Mouse (Mus musculus) olfactory bulb, adult 2 months (tissue): ENCODE results near the gene Nfasc. TPM values are rescaled to one million over a fixed set of nuclear protein-coding genes. Genes with fewer than 3 reads are reported as not detected.

Experiments
- H3K27ac ChIP-seq: fragments of 200-500 bp; 2 replicates; pipeline ENCODE4 v1.5.1; 2012; ENCODE audit warnings: low read depth, low read length; ENCODE audit not compliant: insufficient read depth
- H3K4me1 ChIP-seq: fragments of 200-500 bp; 2 replicates; pipeline ENCODE4 v1.6.1; 2012; ENCODE audit warnings: low read length; ENCODE audit not compliant: control insufficient read depth, insufficient read depth
- H3K4me3 ChIP-seq: fragments of 200-500 bp; 2 replicates; pipeline ENCODE4 v1.5.1; 2012; ENCODE audit warnings: mild to moderate bottlenecking, low read depth, low read length, moderate library complexity; ENCODE audit not compliant: insufficient read depth
- CTCF ChIP-seq: fragments of 200-500 bp; IDR thresholded peaks from 2 replicates; pipeline ENCODE4 v1.5.1; 2012; ENCODE audit warnings: low read depth, mild to moderate bottlenecking, low read length, moderate library complexity; ENCODE audit not compliant: insufficient read depth
- POLR2A ChIP-seq: fragments of 200-500 bp; IDR thresholded peaks from 2 replicates; pipeline ENCODE4 v1.6.1; 2012; ENCODE audit warnings: mild to moderate bottlenecking, low read depth, low read length, moderate library complexity; ENCODE audit not compliant: insufficient read depth
- WGBS: fragments of 180-500 bp; shearing (Covaris S2); methylation state at CpG from one replicate; pipeline ENCODE4 v1.1.7; 2018; 5-methylcytosine and 5-hydroxymethylcytosine counted together
- polyA plus RNA-seq: library from polyadenylated mRNA; stranded (reverse); fragments of >200 nt; gene quantifications from 2 replicates; pipeline ENCODE4 v1.2.4, GENCODE M21; 2012; ENCODE audit warnings: low replicate concordance; ENCODE audit not compliant: missing spikeins, insufficient read depth, insufficient read length

The Nfasc gene
- polyA plus RNA-seq, 1 experiment: 87.2 TPM

DNA sequence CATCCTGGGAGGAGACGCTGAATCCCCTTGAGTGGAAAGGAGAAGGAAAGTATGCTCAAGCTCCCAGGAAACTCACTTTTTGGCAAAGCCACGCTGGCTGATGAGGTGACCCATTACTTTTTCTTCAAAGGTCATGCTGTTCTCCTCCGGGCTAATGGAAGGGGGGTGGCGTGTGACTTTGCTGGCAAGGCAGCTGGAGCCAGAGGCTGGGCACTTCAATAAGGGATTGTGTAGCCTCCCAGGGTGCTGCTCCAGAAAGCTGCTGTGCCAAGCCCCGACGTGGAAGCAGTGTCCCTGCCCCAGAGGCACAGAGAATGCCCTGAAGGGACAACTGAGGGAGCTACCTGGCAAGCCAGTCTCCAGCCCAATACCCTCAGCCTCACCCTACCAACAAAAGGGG, 101.3 kb downstream of the Nfasc start:
- H3K27ac ChIP-seq: peak overlapping the region; percentile 20; the same call in 1 of the 2 replicates
- 47% methylated on average over 6 of the region's 6 CpGs for WGBS
- no peak overlapping the region for H3K4me3 ChIP-seq
- H3K4me1 ChIP-seq: peaks cover 55% of the 10 kb centered on the region
- TF ChIP-seq CTCF (no peak), POLR2A (no peak)

DNA sequence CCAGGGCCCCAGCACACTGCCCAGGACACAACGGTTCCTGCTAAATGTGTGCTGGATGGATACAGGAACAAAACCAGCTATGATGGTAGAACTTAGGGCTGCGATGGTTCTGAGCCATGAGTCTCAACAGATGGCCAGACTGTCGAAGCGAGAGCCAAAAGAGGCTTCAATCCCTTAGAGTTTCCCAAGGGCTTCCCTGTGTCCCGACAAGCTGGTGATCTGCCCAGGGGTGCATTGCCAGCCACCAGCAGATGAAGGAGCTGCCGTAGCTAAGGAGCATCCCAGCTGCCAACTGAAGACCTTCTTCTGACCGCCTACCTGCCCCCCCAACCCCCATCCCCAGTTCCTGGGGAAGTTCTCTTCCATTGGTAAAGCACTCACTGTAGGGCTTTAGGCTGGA, 104.3 kb downstream of the Nfasc start:
- H3K4me3 ChIP-seq: no peak overlapping the region
- no peak for TF ChIP-seq CTCF
- no peak for TF ChIP-seq POLR2A
- 87% methylated on average over 7 of the region's 7 CpGs for WGBS
- peaks cover 51% of the 10 kb centered on the region for H3K4me1 ChIP-seq
- H3K27ac ChIP-seq: no peak overlapping the region

DNA sequence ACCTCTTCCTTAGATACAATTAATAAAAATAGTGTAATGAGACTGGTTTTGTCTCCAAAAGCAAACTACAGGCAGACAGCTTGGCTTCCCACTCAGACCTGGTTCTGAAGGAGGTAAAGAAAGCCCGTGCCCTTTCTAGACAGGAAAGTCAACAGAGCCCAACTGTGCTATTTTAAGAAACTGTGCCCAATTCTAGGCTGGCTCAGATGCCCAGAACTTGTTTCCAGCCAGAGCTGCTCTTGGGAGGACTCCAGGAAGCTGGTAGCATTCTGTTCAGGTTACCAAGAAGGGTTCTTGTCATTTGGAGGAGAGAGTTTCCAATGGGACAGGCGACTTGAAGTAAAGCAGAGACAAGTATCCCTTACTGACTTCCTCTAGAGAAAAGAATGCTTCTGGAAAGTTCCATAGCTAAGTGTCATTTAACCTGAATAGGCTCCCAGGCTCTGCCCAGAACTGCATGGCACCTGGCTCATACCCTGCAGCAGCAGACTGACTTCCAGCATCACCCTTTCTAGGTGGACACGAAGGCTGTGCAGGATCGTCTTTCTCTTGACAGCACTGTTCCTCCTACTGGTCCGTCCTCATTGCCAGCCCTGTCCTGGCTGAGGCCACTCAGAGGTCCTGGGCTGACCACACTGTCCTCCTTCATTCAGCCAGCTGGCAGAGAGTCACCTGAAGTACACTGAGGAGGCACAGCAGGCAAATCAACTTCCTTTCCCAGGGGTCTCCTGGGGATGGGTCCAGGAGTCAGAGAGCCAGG, 111.8 kb downstream of the Nfasc start:
- Histone ChIP-seq H3K4me3 (no peak overlapping the region), H3K4me1 (peaks cover 8% of the 10 kb centered on the region), H3K27ac (no peak overlapping the region)
- TF ChIP-seq POLR2A: no peak
- TF ChIP-seq CTCF: no peak
- 55% methylated on average over 5 of the region's 5 CpGs for WGBS

DNA sequence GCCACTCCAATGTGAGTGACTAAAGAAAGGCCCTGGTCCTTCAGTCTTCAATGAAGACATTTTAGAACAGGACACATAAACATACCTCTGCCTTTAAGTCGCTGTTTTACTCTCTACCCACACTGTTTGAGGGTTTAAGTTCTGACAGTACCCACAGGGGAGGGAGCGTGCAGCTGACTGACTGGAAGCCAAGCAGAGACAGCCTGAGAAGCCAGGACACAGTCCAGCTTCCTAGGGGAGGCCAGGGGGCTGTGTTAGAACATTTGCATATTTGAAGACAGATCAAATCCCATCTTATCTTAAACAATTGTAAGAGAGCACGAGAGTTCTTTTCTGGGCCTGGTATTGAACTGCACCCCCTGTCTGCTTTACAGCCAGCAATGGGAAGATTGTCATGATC, 113.0 kb downstream of the Nfasc start:
- no peak overlapping the region for H3K4me3 ChIP-seq
- WGBS: 77% methylated on average over 3 of the region's 3 CpGs
- H3K27ac ChIP-seq: no peak overlapping the region; the same call in 1 of the 2 replicates
- TF ChIP-seq CTCF (no peak), POLR2A (no peak)
- peaks cover 16% of the 10 kb centered on the region for H3K4me1 ChIP-seq

DNA sequence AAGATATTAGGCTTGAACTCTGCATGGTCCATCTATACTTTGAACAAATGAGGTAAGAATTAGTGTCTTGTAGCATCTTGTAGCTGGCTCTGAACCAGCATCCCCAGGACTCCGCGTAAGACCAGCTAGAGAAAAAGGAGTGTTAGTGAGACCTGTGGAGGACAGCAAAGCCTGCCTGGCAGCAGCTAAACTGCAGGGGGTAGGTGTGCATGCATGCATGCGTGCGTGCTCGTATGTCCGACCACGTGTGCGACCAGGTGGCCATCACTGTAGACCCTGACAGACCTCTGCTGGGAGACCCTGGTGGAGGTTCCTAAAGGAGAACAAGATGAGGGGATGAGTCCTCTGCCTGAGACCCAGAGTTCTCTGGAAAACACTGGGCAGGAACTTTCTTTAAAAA, 113.4 kb downstream of the Nfasc start:
- Histone ChIP-seq H3K4me1 (peaks cover 18% of the 10 kb centered on the region), H3K4me3 (no peak overlapping the region), H3K27ac (no peak overlapping the region)
- WGBS: 94% methylated on average over 8 of the region's 8 CpGs
- TF ChIP-seq POLR2A (no peak), CTCF (no peak)

DNA sequence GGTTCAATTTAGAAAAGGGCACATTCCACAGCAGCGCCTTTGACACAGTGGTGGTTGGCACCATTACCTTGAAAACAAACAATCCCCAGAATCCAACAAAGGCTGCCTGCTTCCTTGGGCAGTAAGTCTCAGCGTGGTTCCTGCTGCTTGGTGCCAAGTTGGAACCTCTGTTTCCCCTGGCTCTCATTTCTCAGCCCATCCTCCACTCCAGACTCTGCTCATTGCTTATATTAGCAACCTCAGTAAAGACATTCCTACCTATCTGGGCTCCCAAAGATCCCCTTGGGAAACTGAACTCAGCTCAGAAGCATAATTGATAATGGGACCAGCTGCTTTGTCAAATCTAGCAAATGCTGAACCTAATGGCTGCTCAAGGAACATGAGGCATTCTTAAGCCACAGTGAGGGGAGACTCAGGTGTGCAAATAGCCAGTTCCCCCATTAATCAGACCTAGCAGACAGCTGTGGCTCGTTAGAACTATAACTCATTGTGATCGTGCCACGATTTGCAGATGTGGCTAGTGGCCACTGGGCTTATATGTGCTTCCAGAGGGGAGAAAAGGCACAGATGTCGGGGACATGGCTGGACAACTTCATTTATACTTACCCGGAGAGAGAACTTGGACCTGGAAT, 115.4 kb downstream of the Nfasc start:
- TF ChIP-seq CTCF (no peak), POLR2A (no peak)
- peaks cover 18% of the 10 kb centered on the region for H3K4me1 ChIP-seq
- no peak overlapping the region for H3K4me3 ChIP-seq
- 74% methylated on average over 7 of the region's 7 CpGs for whole genome bisulfite sequencing
- no peak overlapping the region for H3K27ac ChIP-seq

DNA sequence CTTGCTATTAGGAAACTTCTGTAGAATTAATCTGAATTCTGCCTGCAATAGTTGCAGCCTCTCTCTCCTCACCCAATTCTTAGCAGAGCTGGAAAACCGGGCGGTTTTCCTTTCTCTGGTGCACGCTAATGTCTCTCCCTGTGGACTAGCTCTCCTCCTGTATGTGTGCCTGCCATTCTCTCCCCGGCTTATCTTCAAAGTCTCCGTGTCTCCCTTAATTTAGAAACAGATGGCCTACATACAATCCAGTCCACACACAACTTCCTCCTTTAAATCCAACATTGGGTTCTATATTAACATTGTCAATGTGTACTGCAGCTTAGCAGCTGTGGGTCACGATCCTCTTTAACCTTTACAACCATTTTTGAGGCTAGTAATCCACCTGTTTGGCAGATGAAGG, 116.6 kb downstream of the Nfasc start:
- H3K4me1 ChIP-seq: peaks cover 16% of the 10 kb centered on the region
- 66% methylated on average over 6 of the region's 6 CpGs for WGBS

DNA sequence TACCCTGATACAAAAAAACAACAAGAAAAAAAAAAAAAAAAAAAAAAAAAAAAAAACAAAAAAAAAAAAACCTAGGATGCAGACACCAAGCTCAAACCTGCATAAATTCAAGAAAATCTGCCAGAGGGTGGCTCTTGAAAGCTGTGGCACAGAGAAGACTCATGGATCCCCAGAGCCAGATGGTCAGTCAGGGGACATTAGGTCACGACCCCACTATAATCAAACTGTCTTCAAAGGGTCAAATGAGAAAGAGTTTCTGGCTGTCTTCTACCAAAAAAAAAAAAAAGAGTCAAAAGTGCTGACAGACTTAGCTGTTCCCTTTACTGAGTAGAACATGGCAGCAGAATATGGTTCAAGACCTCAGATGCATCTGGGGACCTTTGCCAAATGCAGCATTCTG, 117.1 kb downstream of the Nfasc start:
- Histone ChIP-seq H3K27ac (no peak overlapping the region), H3K4me3 (no peak overlapping the region), H3K4me1 (peaks cover 13% of the 10 kb centered on the region)
- 71% methylated on average over 1 of the region's 1 CpGs for WGBS
- TF ChIP-seq POLR2A: no peak
- no peak for TF ChIP-seq CTCF

More for the DNA sequence above, 116.6 kb downstream of the Nfasc start:
- H3K4me3 ChIP-seq: no peak overlapping the region
- H3K27ac ChIP-seq: no peak overlapping the region
- TF ChIP-seq CTCF: no peak
- no peak for TF ChIP-seq POLR2A

DNA sequence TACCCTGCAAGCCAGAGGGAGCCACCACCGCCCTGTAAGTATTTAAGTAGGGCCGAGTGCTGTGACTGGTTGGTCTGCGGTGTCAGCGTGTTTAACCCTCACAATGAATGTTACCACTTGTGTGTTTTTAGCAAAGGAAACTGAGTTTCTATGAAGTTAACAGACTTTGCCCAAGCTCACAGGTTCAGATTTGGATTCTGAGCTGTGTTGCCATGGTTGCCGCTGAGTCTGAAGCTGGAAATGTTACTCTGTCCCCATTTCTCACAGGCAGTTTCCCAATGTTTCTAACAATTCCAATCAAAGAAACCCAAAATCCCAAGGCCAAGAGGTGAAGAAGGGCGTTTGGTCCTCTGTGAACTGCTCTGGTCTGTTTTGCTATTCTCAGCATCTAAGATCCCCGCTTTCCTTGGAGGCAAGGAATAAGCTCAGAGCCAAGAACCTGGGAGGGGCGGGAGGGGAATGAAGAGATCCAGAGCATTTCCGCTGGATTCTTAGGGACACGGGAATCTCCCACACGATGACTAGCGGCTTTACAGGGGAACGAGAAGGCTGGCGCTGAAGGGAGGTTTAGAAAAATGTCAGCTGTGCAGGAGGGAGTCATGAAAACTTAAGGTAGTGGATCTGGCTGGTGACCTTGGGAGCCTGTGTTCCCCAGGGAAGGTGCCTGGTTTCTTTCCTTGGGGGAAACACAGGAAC, 117.8 kb downstream of the Nfasc start:
- Histone ChIP-seq H3K27ac (peak overlapping the region; percentile 67; the same call in 1 of the 2 replicates), H3K4me3 (no peak overlapping the region), H3K4me1 (peaks cover 10% of the 10 kb centered on the region)
- 19% methylated on average over 14 of the region's 14 CpGs for WGBS
- no peak for TF ChIP-seq CTCF
- TF ChIP-seq POLR2A: no peak
